Mouse (Mus musculus): ENCODE measurements around the gene Osbpl5.

GRCm38 (mm10) chr7:143798783-143799182 is 42.0 kb upstream of the Osbpl5 start:
- TF ChIP-seq POLR2A (IDR thresholded peaks at IDR 0.05; ENCODE audit: insufficient read depth, low read length) (no peak), CTCF (IDR thresholded peaks at IDR 0.05; ENCODE audit: low read depth, low read length) (no peak)
